Mouse (Mus musculus): ENCODE measurements at regions not wholly inside any gene's neighbourhood (a gene's known extent, or its start where the extent isn't known, plus 50 kb on each side); places are given as distances from the start of the nearest gene placed in this dataset.

DNA sequence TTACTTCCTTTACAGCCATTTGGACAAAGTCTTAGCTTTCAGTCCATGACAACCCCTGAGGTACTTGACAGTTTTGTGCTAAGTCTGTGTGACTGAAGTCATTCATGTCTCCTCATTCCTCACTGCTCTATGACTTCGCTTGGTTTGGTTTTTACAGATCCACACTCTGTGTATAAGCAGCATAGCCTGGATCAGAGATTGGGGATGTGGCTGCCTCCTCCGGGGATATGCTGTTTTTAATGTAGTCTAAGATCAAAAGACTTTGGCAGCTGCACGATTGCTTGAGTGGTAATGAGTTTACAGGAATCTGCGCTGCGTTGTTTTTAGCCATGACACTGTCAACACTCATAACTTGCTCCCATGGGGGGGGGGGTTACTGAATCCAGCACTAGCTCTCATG lies 269.3 kb upstream of the Bmp2 start:
- TF ChIP-seq CTCF (IDR thresholded peaks at IDR 0.05; ENCODE audit: insufficient read depth, low read length): no peak
- no peak for TF ChIP-seq POLR2A (IDR thresholded peaks at IDR 0.05; ENCODE audit: borderline replicate concordance, extremely low read depth, low read depth, low read length)
